Mouse (Mus musculus) heart, adult 2 months (tissue): ENCODE measurements at regions not wholly inside any gene's neighbourhood (a gene's known extent, or its start where the extent isn't known, plus 50 kb on each side); places are given as distances from the start of the nearest gene placed in this dataset.

Source experiments
- CTCF ChIP-seq: fragments of 200-600 bp; IDR thresholded peaks from 2 replicates; pipeline ENCODE4 v1.8.1; 2022; ENCODE audit warnings: antibody characterized with exemption, mild to moderate bottlenecking, moderate library complexity
- POLR2A ChIP-seq: fragments of 200-500 bp; IDR thresholded peaks from 2 replicates; pipeline ENCODE4 v1.6.1; 2011; ENCODE audit warnings: mild to moderate bottlenecking, low read depth, low read length, control low read depth; ENCODE audit not compliant: insufficient read depth

GRCm38 (mm10) chr1:190570981-190571380, 340.6 kb downstream of the Rps6kc1 start:
- TF ChIP-seq CTCF = no peak
- TF ChIP-seq POLR2A = no peak
